Mouse (Mus musculus): ENCODE measurements at regions not wholly inside any gene's neighbourhood (a gene's known extent, or its start where the extent isn't known, plus 50 kb on each side); places are given as distances from the start of the nearest gene placed in this dataset.
"Not testable (repeated sequence)": the region's sequence is repeated elsewhere in the genome, so short reads cannot be mapped to it uniquely, and the experiment has no call there.

GRCm38 (mm10) chr10:30470831-30471230, 129.7 kb downstream of the Trmt11 start:
- DNase-seq (ENCODE audit: low spot score in 2 of 2), result no peak

GRCm38 (mm10) chr10:30450616-30451015, 149.9 kb downstream of the Trmt11 start:
- no peak for DNase-seq (ENCODE audit: low spot score in 2 of 2)

GRCm38 (mm10) chr10:30447057-30447456, 153.5 kb downstream of the Trmt11 start:
- no peak for DNase-seq (ENCODE audit: low spot score in 2 of 2)

- no peak for DNase-seq (ENCODE audit: low spot score in 2 of 2)
These were observed 154.0 kb downstream of the Trmt11 start for GRCm38 (mm10) chr10:30446572-30446971.

GRCm38 (mm10) chr10:30439802-30440201, 160.7 kb downstream of the Trmt11 start:
- no peak for DNase-seq (ENCODE audit: low spot score in 2 of 2)

- no peak for DNase-seq (ENCODE audit: low spot score in 2 of 2)
These were observed 174.1 kb downstream of the Trmt11 start for GRCm38 (mm10) chr10:30426420-30426923.

GRCm38 (mm10) chr10:30419391-30420043, 181.0 kb downstream of the Trmt11 start:
- DNase-seq (ENCODE audit: low spot score in 2 of 2), result peak; percentile 33 to 53

- DNase-seq (ENCODE audit: low spot score in 2 of 2), result no peak
These were observed 184.2 kb downstream of the Trmt11 start for GRCm38 (mm10) chr10:30416314-30416713.

GRCm38 (mm10) chr10:30411736-30412135, 188.8 kb downstream of the Trmt11 start:
- no peak for DNase-seq (ENCODE audit: low spot score in 2 of 2)

- peak; percentile 7 to 15 for DNase-seq (ENCODE audit: low spot score in 2 of 2)
These were observed 194.7 kb downstream of the Trmt11 start for GRCm38 (mm10) chr10:30405669-30406393.

GRCm38 (mm10) chr10:30370542-30370941, 170.2 kb upstream of the Cenpw start:
- no peak for DNase-seq (ENCODE audit: low spot score in 2 of 2)

- not testable (repeated sequence) for DNase-seq (ENCODE audit: low spot score in 2 of 2)
These were observed 160.5 kb upstream of the Cenpw start for GRCm38 (mm10) chr10:30360811-30361210.

- DNase-seq (ENCODE audit: low spot score in 2 of 2), result no peak
These were observed 158.7 kb upstream of the Cenpw start for GRCm38 (mm10) chr10:30359051-30359450.

- no peak for DNase-seq (ENCODE audit: low spot score in 2 of 2)
These were observed 142.7 kb upstream of the Cenpw start for GRCm38 (mm10) chr10:30342965-30343478.

- no peak for DNase-seq (ENCODE audit: low spot score in 2 of 2)
These were observed 128.1 kb upstream of the Cenpw start for GRCm38 (mm10) chr10:30328334-30329014.

- no peak for DNase-seq (ENCODE audit: low spot score in 2 of 2)
These were observed 127.5 kb upstream of the Cenpw start for GRCm38 (mm10) chr10:30327849-30328248.

GRCm38 (mm10) chr10:30326861-30327260, 126.5 kb upstream of the Cenpw start:
- no peak for DNase-seq (ENCODE audit: low spot score in 2 of 2)

GRCm38 (mm10) chr10:30295871-30296270, 95.5 kb upstream of the Cenpw start:
- not testable (repeated sequence) for DNase-seq (ENCODE audit: low spot score in 2 of 2)

- DNase-seq (ENCODE audit: low spot score in 2 of 2), result no peak
These were observed 81.3 kb upstream of the Cenpw start for GRCm38 (mm10) chr10:30281666-30282065.

GRCm38 (mm10) chr10:30280451-30280850, 80.1 kb upstream of the Cenpw start:
- DNase-seq (ENCODE audit: low spot score in 2 of 2), result no peak

GRCm38 (mm10) chr10:30279978-30280377, 79.6 kb upstream of the Cenpw start:
- DNase-seq (ENCODE audit: low spot score in 2 of 2), result no peak

- no peak for DNase-seq (ENCODE audit: low spot score in 2 of 2)
These were observed 78.6 kb upstream of the Cenpw start for GRCm38 (mm10) chr10:30278987-30279386.
